8 mouse cellular contexts compared by ENCODE assay signal in the genomic region with DNA sequence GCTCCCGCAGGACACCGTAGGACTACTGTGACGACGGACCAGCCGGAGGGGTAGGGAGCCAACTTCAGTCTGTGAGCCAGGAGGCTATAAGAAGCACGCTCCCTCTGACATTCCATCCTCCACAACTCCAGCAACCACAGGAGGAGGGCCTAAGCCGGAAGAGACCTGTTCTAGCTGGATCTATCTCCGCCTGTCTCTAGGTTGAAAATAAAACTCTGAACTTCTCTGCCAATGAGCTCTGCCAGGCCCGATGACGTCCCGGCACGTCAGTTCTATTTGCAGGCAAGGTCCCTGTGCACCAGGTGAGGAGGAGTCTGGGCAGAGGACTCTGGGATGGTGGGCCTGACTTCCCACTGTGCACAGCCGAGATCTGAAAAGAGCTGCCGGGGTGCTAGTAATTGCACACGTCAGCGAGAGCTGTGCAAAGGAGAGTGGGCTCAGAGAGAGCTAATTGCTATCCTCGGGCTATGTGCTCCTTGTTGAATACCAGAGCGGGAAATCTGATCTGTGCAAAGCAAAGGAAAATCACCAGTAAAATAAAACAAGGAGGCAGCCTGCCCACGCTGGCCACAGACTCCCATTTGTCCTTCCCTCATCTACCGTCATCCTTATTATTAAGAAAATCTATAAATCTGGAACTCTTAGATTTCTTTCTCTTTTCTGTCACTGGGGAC. TPM values are rescaled to one million over a fixed set of nuclear protein-coding genes. Genes with fewer than 3 reads are reported as not detected.
DNase-seq lines count a peak whose midpoint lies in the region; ATAC-seq lines count a peak whose summit lies in the region.

No protein-coding gene starts in this region.

- H3K4me3 ChIP-seq in hindbrain, embryonic 14.5 days (replicated peaks; ENCODE audit: low read length): peak overlapping the region; percentile 24

- no peaks in the 10 kb centered on the region for H3K27me3 ChIP-seq in hindbrain, embryonic 14.5 days (ENCODE audit: control insufficient read depth, insufficient read depth, low read length)

- peak; percentile 83 for ATAC-seq in hindbrain, embryonic 14.5 days (ENCODE audit: low FRiP score)

- peaks cover 47% of the 10 kb centered on the region for H3K4me1 ChIP-seq in hindbrain, embryonic 14.5 days (replicated peaks; ENCODE audit: control insufficient read depth, insufficient read depth, low read length)

- H3K27ac ChIP-seq in hindbrain, embryonic 14.5 days: peak overlapping the region; percentile 86

- H3K36me3 ChIP-seq in hindbrain, embryonic 14.5 days (replicated peaks; ENCODE audit: control insufficient read depth, insufficient read depth): no peaks in the 10 kb centered on the region

- peak overlapping the region; percentile 60 for H3K4me2 ChIP-seq in hindbrain, embryonic 14.5 days (replicated peaks)

- WGBS in hindbrain, embryonic 14.5 days: 5% methylated on average over 20 of the region's 20 CpGs

- H3K9me3 ChIP-seq in hindbrain, embryonic 14.5 days (ENCODE audit: control insufficient read depth, low read length): no peaks in the 10 kb centered on the region

- peak; percentile 75 for DNase-seq in T-cell, adult 2 months (ENCODE audit: low spot score)
- DNase-seq in cerebellum, postnatal 25 days: peak; percentile 83 to 85
- DNase-seq in frontal cortex, postnatal 36 days (ENCODE audit: low spot score in 2 of 2): peak; percentile 87
- DNase-seq in hindbrain, embryonic 14.5 days (ENCODE audit: low spot score): peak; percentile 75
- peak; percentile 59 to 63 for DNase-seq in layer of hippocampus, postnatal 36 days
- DNase-seq in lung, postnatal 10 days: peak; percentile 73
- peak; percentile 44 for DNase-seq in ovary, postnatal 10 days (ENCODE audit: low spot score)
- DNase-seq in urinary bladder, adult 2 months (ENCODE audit: low spot score): peak; percentile 64

- H3K9ac ChIP-seq in hindbrain, embryonic 14.5 days: peak overlapping the region; percentile 55

RNA-seq across cellular contexts. Expression of a gene that starts 58.7 kb away (rescaled TPM):
- 6.6 and 8.0 TPM in 2 replicates for polyA plus RNA-seq in hindbrain, embryonic 14.5 days (2014; fragmentation: Nextera tagmentation; extraction: Ambion mirVana)
- total RNA-seq in layer of hippocampus, postnatal 36 days (2021): 1 to 10 TPM; 8.3 to 9.8 TPM
- 4.8 and 7.0 TPM in 2 replicates for polyA plus RNA-seq in urinary bladder, adult 2 months (2012; rRNA removed)

Comparison
In these comparisons a context has a peak if more than half of its experiments do, and no peak if none do; other contexts are left out.
1. Peak in every context shown above with its lines: DNase-seq, ATAC-seq, H3K4me3 ChIP-seq and H3K27ac ChIP-seq.